Mouse (Mus musculus): Measurements from ENCODE around the gene Igsf6.

DNA sequence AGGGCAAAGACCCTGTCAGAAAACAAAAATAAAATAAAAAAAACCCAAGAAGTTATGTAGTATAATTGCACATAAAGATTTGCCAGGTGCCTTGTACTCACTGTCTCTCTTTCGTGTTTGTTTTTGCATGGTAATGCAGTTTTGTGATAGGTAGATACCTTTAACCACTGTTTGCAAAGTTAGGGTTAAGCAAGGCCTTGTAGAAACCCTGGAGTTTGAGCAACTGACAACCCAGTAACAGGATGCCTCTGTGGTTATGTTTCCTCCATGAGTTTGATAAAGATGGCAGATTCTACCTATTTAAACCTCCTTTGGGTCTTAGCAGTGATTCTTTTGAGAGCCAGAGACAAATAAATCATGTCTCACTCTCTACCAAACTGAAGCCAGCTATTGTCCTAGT is 30.9 kb downstream of the Igsf6 start:
- TF ChIP-seq CTCF (IDR thresholded peaks at IDR 0.05; ENCODE audit: extremely low read depth, insufficient read depth, insufficient read length, insufficient replicate concordance) (no peak), POLR2A (IDR thresholded peaks at IDR 0.05; ENCODE audit: low read depth, low read length) (no peak)

Measured in spleen, adult 2 months (tissue).